Mouse (Mus musculus): Measurements from ENCODE around the gene Amy2a5.
"Not testable (repeated sequence)": the region's sequence is repeated elsewhere in the genome, so short reads cannot be mapped to it uniquely, and the experiment has no call there.

Gene Amy2a5

DNA sequence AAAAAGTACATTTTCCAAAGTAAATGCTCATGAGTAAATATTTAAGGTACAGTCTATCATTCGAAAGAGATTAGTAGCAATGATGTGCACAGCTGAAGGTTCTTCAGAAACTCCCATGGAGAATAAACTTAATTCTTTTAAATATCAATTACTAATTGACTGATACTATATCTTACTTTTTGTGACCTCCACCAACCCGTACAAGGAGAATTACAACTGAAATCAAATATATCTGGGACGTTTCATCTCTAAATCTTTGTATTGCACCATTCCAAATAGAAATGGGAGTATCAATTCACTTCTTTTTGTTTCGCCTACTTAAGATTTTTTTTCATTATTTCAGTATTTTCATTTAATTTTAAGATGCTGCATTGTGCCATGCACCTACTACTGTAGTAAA, at the start of gene Amy2a5:
Gene Amy2a5, minus strand, starts transcription at position 101 of the 400 bp plus-strand sequence.
- not testable (repeated sequence) for DNase-seq (ENCODE audit: low spot score)

DNA sequence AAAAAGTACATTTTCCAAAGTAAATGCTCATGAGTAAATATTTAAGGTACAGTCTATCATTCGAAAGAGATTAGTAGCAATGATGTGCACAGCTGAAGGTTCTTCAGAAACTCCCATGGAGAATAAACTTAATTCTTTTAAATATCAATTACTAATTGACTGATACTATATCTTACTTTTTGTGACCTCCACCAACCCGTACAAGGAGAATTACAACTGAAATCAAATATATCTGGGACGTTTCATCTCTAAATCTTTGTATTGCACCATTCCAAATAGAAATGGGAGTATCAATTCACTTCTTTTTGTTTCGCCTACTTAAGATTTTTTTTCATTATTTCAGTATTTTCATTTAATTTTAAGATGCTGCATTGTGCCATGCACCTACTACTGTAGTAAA, 32.7 kb upstream of the Amy2a5 start, which contains the start of gene Amy2a4:
Gene Amy2a4, minus strand, starts transcription at position 101 of the 400 bp plus-strand sequence.
- DNase-seq (ENCODE audit: low spot score), result not testable (repeated sequence)

DNA sequence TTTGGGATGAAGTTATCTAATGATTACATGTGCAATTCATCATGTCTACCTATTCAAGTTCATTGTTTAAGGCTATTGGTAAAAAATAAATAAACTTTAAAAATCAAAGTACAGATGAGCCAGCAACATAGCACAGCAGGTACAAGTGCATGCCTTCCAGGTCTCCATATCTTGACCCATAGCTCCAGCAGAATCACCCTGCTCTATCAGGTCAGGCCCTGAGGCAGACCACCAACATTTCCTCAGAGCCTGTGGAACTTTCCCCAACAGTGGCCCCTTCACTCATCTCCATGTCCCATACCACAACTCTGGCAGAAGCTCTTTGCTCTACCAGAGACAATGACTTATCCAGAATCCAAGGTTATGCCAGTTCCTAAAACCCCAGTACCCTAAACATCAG, 21.6 kb upstream of the Amy2a5 start:
- not testable (repeated sequence) for DNase-seq (ENCODE audit: low spot score)

DNA sequence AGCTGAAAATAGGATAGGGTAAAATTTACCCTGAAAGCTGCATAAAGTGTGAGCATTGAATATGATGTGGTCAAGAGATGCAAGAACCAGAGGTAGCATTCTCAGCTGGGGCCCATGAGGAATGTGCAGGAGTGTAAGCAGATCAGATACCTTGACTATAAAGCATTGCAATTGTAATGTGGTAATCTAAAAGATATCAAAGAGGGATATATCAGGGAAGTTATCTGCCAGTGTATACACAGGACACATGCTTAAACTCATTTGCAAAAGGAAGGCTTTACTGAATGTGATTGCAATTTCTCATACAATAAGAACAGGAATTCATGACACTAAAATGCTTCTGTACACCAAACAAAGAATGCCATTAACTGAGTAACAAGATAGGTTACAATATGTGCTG, 20.9 kb upstream of the Amy2a5 start:
- not testable (repeated sequence) for DNase-seq (ENCODE audit: low spot score)

DNA sequence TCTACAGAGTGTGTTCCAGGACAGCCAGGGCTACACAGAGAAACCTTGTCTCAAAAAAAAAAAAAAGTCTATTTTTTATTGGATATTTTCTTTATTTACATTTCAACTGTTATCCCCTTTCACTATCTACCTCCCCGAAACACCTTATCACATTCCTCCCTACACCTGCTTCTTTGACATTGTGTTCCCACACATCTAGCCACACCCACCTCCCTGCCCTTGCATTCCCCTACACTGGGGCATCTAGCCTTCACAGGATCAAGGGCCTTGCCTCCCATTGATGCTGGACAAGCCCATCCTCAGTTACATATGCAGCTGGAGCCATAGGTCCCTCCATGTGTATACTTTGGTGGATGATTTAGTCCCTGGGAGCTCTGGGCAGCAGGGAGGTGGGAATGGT, 31.5 kb downstream of the Amy2a5 start:
- no peak for DNase-seq (ENCODE audit: low spot score)
